Mouse (Mus musculus) liver, postnatal 0 days (tissue): ENCODE results near the gene Enoph1.

Experiments
- CTCF ChIP-seq: sonication (generic); IDR thresholded peaks from 2 replicates; pipeline ENCODE4 v1.5.1; 2016; ENCODE audit warnings: antibody characterized with exemption, low read depth
- EP300 ChIP-seq: IDR thresholded peaks from 2 replicates; pipeline ENCODE4 v1.6.1; 2016; ENCODE audit warnings: antibody characterized with exemption, low read depth, mild to moderate bottlenecking

DNA sequence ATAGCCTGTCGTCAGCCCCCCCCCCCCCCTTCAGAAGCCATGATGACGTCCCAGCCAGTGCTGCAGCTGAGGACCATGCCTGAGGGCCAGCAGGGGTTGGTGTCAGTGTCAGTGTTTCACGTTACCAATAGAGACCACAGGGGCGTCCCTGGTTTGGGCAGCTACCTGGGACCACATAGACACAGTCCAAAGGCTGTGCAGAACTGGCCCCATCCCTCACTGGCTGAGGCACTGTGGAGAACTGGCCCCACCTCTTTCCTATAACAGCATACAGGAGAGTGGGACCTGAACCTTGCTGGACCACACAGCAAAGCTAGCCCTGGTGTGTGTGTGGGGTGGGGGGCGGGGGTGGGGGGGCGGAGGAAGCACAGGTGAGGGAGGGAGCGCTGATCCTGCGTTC lies 39.3 kb upstream of the Enoph1 start:
- TF ChIP-seq CTCF (no peak), EP300 (no peak)
